Mouse (Mus musculus) heart, postnatal 36 days (tissue): Measurements from ENCODE around the gene Gm6583. TPM values are rescaled to one million over a fixed set of nuclear protein-coding genes. Genes with fewer than 3 reads are reported as not detected.
A peak's percentile ranks its signal among the peaks of the same experiment; 100 is the strongest.
"Not testable (repeated sequence)": the region's sequence is repeated elsewhere in the genome, so short reads cannot be mapped to it uniquely, and the experiment has no call there.

ENCODE experiments used
- DNase-seq, 2 experiments: peaks; one replicate each; pipeline ENCODE4 v3.0.0; 2021 to 2022
- intact Hi-C: fragments of 180-260 bp; cut with DNase I; formaldehyde crosslinking; loops from one replicate; pipeline ENCODE4 v1.15.1; 2025
- total RNA-seq, 2 experiments: library from RNA; stranded (reverse); gene quantifications; 2 replicates each; pipeline ENCODE4 v1.2.3; 2021

Gm6583 gene
- total RNA-seq, 2 experiments from 2014 or later, result 0.17 TPM; not detected in 1

- no peak for DNase-seq
- intact Hi-C loops, result loop anchor here (2.0 kb wide), 2 partner anchors 51 to 87 kb away; partner anchors contain the start of gene Tpst2
These were observed 28.0 kb downstream of the Gm6583 start for GRCm38 (mm10) chr5:112327854-112328253.

GRCm38 (mm10) chr5:112326446-112327009 is 29.3 kb downstream of the Gm6583 start:
- intact Hi-C loops, result loop anchor here (1.0 to 2.0 kb wide), 3 partner anchors 16 to 86 kb away; partner anchors contain the start of gene Tpst2
- no peak for DNase-seq

GRCm38 (mm10) chr5:112325546-112326445 is 30.0 kb downstream of the Gm6583 start, which contains the start of gene Tfip11:
Tfip11 (plus strand) TSS chr5:112326358.
- intact Hi-C loops, result loop anchor here (1.0 to 2.0 kb wide), 4 partner anchors 17 to 85 kb away; partner anchors contain the start of gene Tpst2
- peak; percentile 97 for DNase-seq

- intact Hi-C loops, result loop anchor here (2.0 kb wide), 1 partner anchor 40 kb away; no protein-coding TSS in a partner anchor
These were observed 30.9 kb downstream of the Gm6583 start for GRCm38 (mm10) chr5:112324637-112325545.

GRCm38 (mm10) chr5:112323246-112323645 is 32.6 kb downstream of the Gm6583 start:
- intact Hi-C loops, result no loop called here

More at GRCm38 (mm10) chr5:112324637-112325545, 30.9 kb downstream of the Gm6583 start:
- DNase-seq, result peak in 1 of 2 experiments; percentile 48

GRCm38 (mm10) chr5:112321376-112321775 is 34.5 kb downstream of the Gm6583 start:
- no peak for DNase-seq
- intact Hi-C loops, result no loop called here

More at GRCm38 (mm10) chr5:112323246-112323645, 32.6 kb downstream of the Gm6583 start:
- no peak for DNase-seq

GRCm38 (mm10) chr5:112320936-112321335 is 34.9 kb downstream of the Gm6583 start:
- intact Hi-C loops, result no loop called here
- no peak for DNase-seq

- DNase-seq, result no peak
- intact Hi-C loops, result no loop called here
These were observed 35.5 kb downstream of the Gm6583 start for GRCm38 (mm10) chr5:112320379-112320778.

- intact Hi-C loops, DNase-seq: not testable (repeated sequence)
These were observed 36.5 kb downstream of the Gm6583 start for GRCm38 (mm10) chr5:112319343-112319742.

GRCm38 (mm10) chr5:112317328-112317727 is 38.5 kb downstream of the Gm6583 start:
- DNase-seq, result peak in 1 of 2 experiments; percentile 33
- intact Hi-C loops, result loop anchor here (2.0 kb wide), 1 partner anchor 17 kb away; no protein-coding TSS in a partner anchor

- no peak for DNase-seq
- intact Hi-C loops, result loop anchor here (2.0 kb wide), 1 partner anchor 16 kb away; no protein-coding TSS in a partner anchor
These were observed 39.4 kb downstream of the Gm6583 start for GRCm38 (mm10) chr5:112316468-112316867.

GRCm38 (mm10) chr5:112313222-112313885 is 42.5 kb downstream of the Gm6583 start:
- intact Hi-C loops, result no loop called here
- DNase-seq, result no peak

GRCm38 (mm10) chr5:112305842-112306241 is 50.0 kb downstream of the Gm6583 start:
- intact Hi-C loops, result no loop called here
- no peak for DNase-seq

Other genes starting within 250 kb of the Gm6583 start
- gene Cryba4, start 103.5 kb downstream of the Gm6583 start, total RNA-seq, result 1 to 10 TPM; 6.0 to 9.8 TPM
- 1 to 10 TPM in 1 of 2 experiments, under 1 TPM in 1; 0.80 to 3.4 TPM for gene Crybb1, start 100.2 kb downstream of the Gm6583 start, total RNA-seq
- 10 to 100 TPM; 39.1 to 42.0 TPM for gene Tpst2, start 79.3 kb downstream of the Gm6583 start, total RNA-seq
- 10 to 100 TPM; 17.9 to 21.7 TPM for gene Tfip11, start 29.7 kb downstream of the Gm6583 start, total RNA-seq
- gene Srrd, start 13.0 kb downstream of the Gm6583 start, total RNA-seq, result 1 to 10 TPM; 6.5 to 7.0 TPM
- gene Hps4, start 12.9 kb downstream of the Gm6583 start, total RNA-seq, result 10 to 100 TPM; 12.4 to 12.5 TPM
- under 1 TPM; 0.49 to 0.92 TPM for gene Asphd2, start 38.8 kb upstream of the Gm6583 start, total RNA-seq
- not detected for gene Gm6588, start 93.4 kb upstream of the Gm6583 start, total RNA-seq
- under 1 TPM; 0.11 to 0.14 TPM for gene Sez6l, start 221.2 kb upstream of the Gm6583 start, total RNA-seq